Mouse (Mus musculus) heart, embryonic 13.5 days (tissue): ENCODE data around the gene Lrrc49. TPM values are rescaled to one million over a fixed set of nuclear protein-coding genes. Genes with fewer than 3 reads are reported as not detected.

Experiments used
- ATAC-seq: fragments of 200-750 bp; cut with Nextera tagmentation; 2 replicates; pipeline ENCODE4 v1.8.0; 2017; ENCODE audit warnings: moderate TSS enrichment; ENCODE audit not compliant: insufficient number of reproducible peaks, low FRiP score, low TSS enrichment; ENCODE audit errors: extremely low read depth
- H3K27ac ChIP-seq: fragments of 300-500 bp; sonication (generic); replicated peaks from 2 replicates; pipeline ENCODE4 v1.5.1; 2015; ENCODE audit warnings: moderate library complexity, mild to moderate bottlenecking, inconsistent platforms
- H3K27me3 ChIP-seq: fragments of 300-500 bp; sonication (generic); replicated peaks from 2 replicates; pipeline ENCODE4 v1.6.1; 2015; ENCODE audit warnings: mild to moderate bottlenecking, inconsistent platforms
- H3K36me3 ChIP-seq: fragments of 300-500 bp; sonication (generic); 2 replicates; pipeline ENCODE4 v1.6.1; 2015; ENCODE audit warnings: mild to moderate bottlenecking, inconsistent platforms
- H3K4me1 ChIP-seq: fragments of 300-500 bp; sonication (generic); 2 replicates; pipeline ENCODE4 v1.6.1; 2015; ENCODE audit warnings: inconsistent platforms
- H3K4me2 ChIP-seq: fragments of 300-500 bp; sonication (generic); 2 replicates; pipeline ENCODE4 v1.6.1; 2015; ENCODE audit warnings: inconsistent platforms, mild to moderate bottlenecking, moderate library complexity
- H3K4me3 ChIP-seq: fragments of 300-500 bp; sonication (generic); 2 replicates; pipeline ENCODE4 v1.5.1; 2015; ENCODE audit warnings: moderate library complexity, mild to moderate bottlenecking, inconsistent platforms
- H3K9ac ChIP-seq: fragments of 300-500 bp; sonication (generic); 2 replicates; pipeline ENCODE4 v1.6.1; 2015; ENCODE audit warnings: inconsistent platforms, mild to moderate bottlenecking, moderate library complexity
- H3K9me3 ChIP-seq: fragments of 300-500 bp; sonication (generic); 2 replicates; pipeline ENCODE4 v1.6.1; 2016; ENCODE audit warnings: inconsistent platforms
- WGBS: fragments of 180-500 bp; shearing (Covaris S2); methylation state at CpG from one replicate; pipeline ENCODE4 v1.1.7; 2015; ENCODE audit warnings: mixed read lengths; 5-methylcytosine and 5-hydroxymethylcytosine counted together
- polyA plus RNA-seq: library from polyadenylated mRNA; unstranded; fragments of >200 nt; fragmentation: Nextera tagmentation; extraction: Ambion mirVana; gene quantifications from 2 replicates; pipeline ENCODE4 v1.2.1, GENCODE M21; 2015

The Lrrc49 gene
- polyA plus RNA-seq, 1 experiment from 2014 or later, result 8.9 TPM

DNA sequence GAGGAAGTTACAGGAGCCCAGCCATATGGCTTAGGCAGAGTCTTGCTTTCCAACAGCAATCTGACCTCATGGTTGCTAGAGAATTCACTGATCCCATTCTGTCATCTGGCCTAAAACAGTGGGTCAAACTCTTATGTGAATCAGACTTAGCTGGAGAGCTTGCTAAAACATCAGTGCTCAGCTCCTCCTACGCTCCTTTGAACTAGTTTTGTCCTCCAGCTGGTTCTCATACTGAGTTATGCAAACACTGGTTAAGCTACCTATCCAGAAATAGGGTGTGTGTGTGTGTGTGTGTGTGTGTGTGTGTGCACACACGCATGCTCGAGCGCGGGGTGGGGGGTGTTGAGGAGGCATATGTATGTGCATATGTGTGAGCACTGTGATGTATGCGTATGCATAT is 15.4 kb downstream of the Lrrc49 start:
- no peak overlapping the region for H3K4me2 ChIP-seq
- ATAC-seq, result no peak
- H3K9me3 ChIP-seq, result no peaks in the 10 kb centered on the region
- no peak overlapping the region for H3K9ac ChIP-seq
- WGBS, result 92% methylated on average over 6 of the region's 6 CpGs
- no peaks in the 10 kb centered on the region for H3K4me1 ChIP-seq
- no peaks in the 10 kb centered on the region for H3K27me3 ChIP-seq
- no peak overlapping the region for H3K4me3 ChIP-seq
- H3K36me3 ChIP-seq, result peaks cover 27% of the 10 kb centered on the region
- no peak overlapping the region for H3K27ac ChIP-seq

DNA sequence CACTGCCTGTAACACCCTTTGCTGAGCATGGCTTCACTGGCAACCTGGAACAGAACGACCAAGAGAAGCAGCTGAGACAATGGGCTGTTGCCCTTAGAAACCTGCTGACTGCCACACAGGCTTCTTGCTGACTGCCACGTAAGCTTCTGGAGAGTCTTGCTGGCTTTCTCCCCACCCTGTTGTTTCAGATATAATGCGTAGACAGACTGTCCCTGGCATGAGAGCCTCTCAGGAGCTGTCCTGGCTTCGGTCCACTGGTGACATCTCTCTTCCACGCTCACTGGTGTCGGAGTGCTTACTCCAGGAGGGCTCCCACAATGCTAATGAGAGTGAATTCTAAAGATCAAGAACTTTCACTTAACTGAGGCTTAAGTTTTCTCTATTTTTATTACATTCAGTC is 19.1 kb downstream of the Lrrc49 start:
- WGBS, result 73% methylated on average over 6 of the region's 6 CpGs

DNA sequence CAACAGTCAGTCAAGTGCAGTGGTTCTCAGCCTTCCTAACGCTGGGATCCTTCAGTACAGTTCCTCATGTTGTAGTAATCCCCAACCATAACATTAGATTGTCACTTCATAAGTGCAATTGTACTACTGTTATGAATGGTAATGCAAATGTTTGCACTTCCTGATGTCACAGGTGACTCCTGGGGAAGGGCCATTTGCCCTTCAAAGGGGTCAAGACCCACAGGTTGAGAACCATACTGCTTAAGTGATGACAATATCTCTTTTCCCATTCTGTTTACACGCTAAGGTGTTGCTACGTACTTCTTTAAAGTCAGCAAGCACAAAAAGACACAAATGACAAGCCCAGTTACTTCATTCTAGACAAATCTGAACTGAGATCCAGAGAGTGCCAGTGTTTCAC is 22.4 kb downstream of the Lrrc49 start:
- no peaks in the 10 kb centered on the region for H3K9me3 ChIP-seq
- H3K4me3 ChIP-seq, result no peak overlapping the region
- H3K9ac ChIP-seq, result no peak overlapping the region
- WGBS, result 80% methylated on average over 3 of the region's 3 CpGs
- no peak overlapping the region for H3K27ac ChIP-seq
- no peak overlapping the region for H3K4me2 ChIP-seq
- no peaks in the 10 kb centered on the region for H3K27me3 ChIP-seq
- H3K4me1 ChIP-seq, result no peaks in the 10 kb centered on the region
- H3K36me3 ChIP-seq, result peaks cover 25% of the 10 kb centered on the region
- ATAC-seq, result no peak

More for the DNA sequence above, 19.1 kb downstream of the Lrrc49 start:
- Histone ChIP-seq H3K4me2 (no peak overlapping the region), H3K27ac (no peak overlapping the region), H3K36me3 (peaks cover 25% of the 10 kb centered on the region), H3K9ac (no peak overlapping the region), H3K27me3 (no peaks in the 10 kb centered on the region), H3K4me3 (no peak overlapping the region), H3K9me3 (no peaks in the 10 kb centered on the region), H3K4me1 (no peaks in the 10 kb centered on the region)
- ATAC-seq, result no peak

DNA sequence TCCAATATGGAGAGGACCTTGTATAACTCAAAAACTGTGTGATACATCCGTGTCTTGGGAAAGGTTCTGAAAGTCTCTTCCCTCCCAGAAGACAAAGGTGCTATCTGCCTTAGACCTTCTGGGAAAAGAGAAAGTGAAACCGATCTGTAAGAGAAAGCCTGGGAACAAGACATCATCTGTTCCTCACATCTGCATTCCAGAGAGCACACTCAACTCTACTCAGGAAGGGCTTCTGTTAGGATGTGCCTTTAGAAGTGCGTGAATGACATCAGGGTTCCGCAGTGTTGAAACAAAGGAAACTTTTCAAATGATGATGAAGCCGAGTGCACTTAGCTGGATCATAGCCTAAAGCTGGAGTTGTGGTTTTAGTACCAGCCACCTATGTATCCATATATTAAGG is 23.1 kb downstream of the Lrrc49 start:
- Histone ChIP-seq H3K27ac (no peak overlapping the region), H3K9ac (no peak overlapping the region), H3K27me3 (no peaks in the 10 kb centered on the region), H3K4me2 (no peak overlapping the region), H3K36me3 (peaks cover 25% of the 10 kb centered on the region), H3K9me3 (no peaks in the 10 kb centered on the region), H3K4me3 (no peak overlapping the region), H3K4me1 (no peaks in the 10 kb centered on the region)
- no peak for ATAC-seq
- 79% methylated on average over 5 of the region's 5 CpGs for WGBS

DNA sequence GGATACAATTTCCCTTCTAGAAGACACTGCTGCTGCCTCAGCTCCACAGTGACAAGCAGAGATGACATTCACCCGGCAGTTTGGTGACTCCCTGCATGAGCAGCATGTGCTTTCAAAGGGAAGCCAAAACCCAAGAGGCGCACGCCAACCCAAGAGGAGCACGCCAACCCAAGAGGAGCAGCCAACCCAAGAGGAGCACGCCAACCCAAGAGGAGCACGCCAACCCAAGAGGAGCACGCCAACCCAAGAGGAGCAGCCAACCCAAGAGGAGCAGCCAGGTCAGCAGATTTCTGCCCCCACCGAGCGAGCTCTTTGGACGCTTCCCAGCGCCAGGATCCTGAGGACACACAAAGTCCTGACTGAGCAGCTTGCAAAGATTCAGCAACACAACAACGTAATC is 23.6 kb downstream of the Lrrc49 start:
- Histone ChIP-seq H3K4me3 (no peak overlapping the region), H3K27ac (no peak overlapping the region), H3K36me3 (peaks cover 23% of the 10 kb centered on the region), H3K4me1 (no peaks in the 10 kb centered on the region), H3K27me3 (no peaks in the 10 kb centered on the region), H3K9me3 (no peaks in the 10 kb centered on the region), H3K4me2 (no peak overlapping the region), H3K9ac (no peak overlapping the region)
- ATAC-seq, result no peak
- WGBS, result 90% methylated on average over 12 of the region's 12 CpGs

DNA sequence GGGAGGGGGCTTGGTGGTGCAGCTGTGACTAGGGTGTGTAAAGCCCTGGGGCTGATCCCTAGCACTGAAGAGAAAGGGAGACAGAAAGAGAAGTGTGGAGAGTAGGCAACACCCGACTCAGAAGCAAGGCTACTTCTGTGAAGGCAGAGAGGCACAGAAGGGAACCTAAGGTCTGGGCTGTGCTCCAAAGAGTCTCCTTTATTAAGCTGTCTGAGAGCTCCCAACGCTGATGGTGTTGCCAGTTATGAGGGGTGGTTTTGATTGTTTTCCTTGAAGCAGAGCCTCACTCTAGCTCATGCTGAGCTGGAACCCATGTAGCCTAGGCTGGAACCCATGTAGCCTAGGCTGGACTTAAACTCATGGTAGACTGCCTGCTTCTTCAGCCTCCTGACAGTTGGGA is 25.0 kb downstream of the Lrrc49 start:
- 76% methylated on average over 2 of the region's 2 CpGs for WGBS
- Histone ChIP-seq H3K4me2 (no peak overlapping the region), H3K27me3 (no peaks in the 10 kb centered on the region), H3K4me1 (no peaks in the 10 kb centered on the region), H3K9me3 (no peaks in the 10 kb centered on the region), H3K27ac (no peak overlapping the region), H3K9ac (no peak overlapping the region), H3K36me3 (peaks cover 15% of the 10 kb centered on the region), H3K4me3 (no peak overlapping the region)
- ATAC-seq, result no peak

DNA sequence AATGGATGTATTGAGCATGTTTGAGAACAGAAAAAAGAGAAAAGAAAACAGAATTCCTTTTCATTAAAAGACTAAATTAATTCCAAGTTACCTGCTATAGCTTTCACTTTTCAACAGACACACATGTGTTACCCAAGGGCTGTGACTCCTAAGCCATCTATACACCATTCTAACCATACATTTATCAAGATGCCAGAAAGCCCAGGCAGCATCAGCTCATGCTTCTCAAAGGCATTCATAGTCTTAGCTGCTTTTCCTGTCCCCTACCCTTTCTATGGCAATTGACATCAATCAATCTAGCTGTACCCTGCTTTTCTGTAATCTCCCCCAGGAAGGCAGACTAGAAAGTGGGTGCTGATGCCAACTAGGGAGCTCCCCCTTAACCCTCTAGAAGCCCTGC is 34.4 kb downstream of the Lrrc49 start:
- Histone ChIP-seq H3K9me3 (no peaks in the 10 kb centered on the region), H3K36me3 (no peaks in the 10 kb centered on the region), H3K9ac (no peak overlapping the region), H3K4me1 (0 out of 2 replicates have a peak, but pooled peaks cover 5% of the 10 kb centered on the region), H3K27me3 (no peaks in the 10 kb centered on the region), H3K4me2 (no peak overlapping the region), H3K4me3 (no peak overlapping the region), H3K27ac (no peak overlapping the region)
- ATAC-seq, result no peak

DNA sequence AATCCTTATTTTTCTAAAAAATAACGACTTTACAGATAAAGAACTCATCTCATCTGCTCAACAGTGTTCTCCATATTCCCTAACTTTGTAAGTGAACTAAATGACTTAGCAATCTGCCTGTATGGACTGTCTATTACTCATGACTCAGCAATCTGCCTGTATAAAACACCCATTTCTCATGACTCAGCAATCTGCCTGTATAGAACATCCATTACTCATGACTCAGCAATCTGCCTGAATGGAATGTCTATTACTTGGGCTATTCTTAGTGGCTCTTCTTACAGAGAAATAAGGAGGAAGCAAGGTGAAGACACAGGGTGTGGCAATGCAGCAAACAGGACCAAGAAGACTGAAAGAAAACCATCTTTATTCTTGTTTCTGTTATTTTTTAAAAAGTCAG is 34.8 kb downstream of the Lrrc49 start:
- H3K4me2 ChIP-seq, result no peak overlapping the region
- H3K4me3 ChIP-seq, result no peak overlapping the region
- no peaks in the 10 kb centered on the region for H3K36me3 ChIP-seq
- 0 out of 2 replicates have a peak, but pooled peaks cover 5% of the 10 kb centered on the region for H3K4me1 ChIP-seq
- 75% methylated on average over 1 of the region's 1 CpGs for WGBS
- H3K9ac ChIP-seq, result no peak overlapping the region
- no peak for ATAC-seq
- H3K27ac ChIP-seq, result no peak overlapping the region
- no peaks in the 10 kb centered on the region for H3K9me3 ChIP-seq
- H3K27me3 ChIP-seq, result no peaks in the 10 kb centered on the region

DNA sequence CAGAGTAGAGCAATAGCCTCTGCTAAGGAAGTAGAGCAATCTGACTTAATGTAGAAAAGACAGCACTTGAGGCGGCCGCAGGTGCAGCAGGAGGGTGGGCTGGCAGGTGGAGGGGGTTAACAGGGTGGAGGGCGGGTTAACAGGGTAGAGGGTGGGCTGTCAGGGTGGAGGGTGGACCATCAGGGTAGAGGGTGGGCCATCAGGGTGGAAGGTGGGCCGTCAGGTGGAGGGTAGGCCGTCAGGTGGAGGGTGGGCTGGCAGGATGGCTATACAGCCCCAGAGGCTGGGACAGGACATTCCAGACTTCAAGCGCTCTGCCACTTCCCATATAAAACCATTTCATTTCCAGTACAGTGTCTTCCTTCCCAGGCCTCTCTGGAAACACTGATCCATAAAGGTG is 37.7 kb downstream of the Lrrc49 start:
- Histone ChIP-seq H3K9ac (no peak overlapping the region), H3K9me3 (no peaks in the 10 kb centered on the region), H3K27ac (no peak overlapping the region), H3K4me1 (0 out of 2 replicates have a peak, but pooled peaks cover 5% of the 10 kb centered on the region), H3K4me2 (no peak overlapping the region), H3K36me3 (no peaks in the 10 kb centered on the region), H3K4me3 (no peak overlapping the region), H3K27me3 (no peaks in the 10 kb centered on the region)
- WGBS, result 79% methylated on average over 6 of the region's 6 CpGs
- no peak for ATAC-seq

DNA sequence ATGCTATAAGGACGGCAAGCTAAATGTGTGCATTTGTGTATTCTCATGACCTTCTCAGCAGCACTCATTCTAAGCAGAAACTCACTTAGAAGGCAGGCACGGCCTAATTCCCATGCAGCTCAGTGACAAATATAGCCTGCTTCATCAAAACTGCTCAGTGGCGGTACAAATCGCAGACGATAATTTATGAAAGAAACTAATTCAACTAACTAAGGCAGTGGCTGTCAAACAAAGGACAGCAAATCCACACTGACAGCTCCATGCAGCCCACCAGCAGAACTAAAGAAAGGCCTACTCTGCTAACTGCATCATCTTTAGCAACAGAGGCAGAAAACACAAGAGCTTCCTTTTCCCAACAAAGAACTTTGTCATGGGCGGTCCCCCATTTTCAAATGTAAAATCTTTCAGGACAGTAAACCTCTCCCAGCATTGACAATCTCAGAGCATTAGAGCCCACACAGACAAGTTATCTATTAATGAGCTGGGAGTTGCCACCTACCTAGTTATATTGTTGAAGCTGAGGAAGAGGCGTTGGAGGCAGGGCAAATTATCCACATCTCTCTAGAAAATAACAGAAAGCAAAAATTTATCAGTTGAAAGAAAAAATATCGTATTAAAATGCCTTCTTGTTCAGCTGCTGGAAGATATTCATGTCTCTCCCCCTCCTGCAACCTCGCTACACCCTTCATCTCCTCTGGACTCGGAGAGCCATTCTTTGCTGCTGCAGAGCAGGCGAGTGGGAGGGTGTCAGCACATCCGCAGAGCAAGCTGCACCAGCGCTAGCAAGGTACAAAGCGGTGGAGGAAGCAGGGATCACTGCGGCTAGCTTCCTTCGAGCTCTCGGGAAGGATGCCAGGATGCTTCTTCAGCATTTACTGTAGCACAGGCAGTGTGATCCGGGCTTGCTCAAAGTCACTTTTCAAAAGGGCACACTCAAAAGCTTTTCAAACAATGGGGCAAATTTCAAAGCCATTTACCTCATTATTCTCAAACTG is 38.7 kb downstream of the Lrrc49 start:
- Histone ChIP-seq H3K9me3 (no peaks in the 10 kb centered on the region), H3K9ac (no peak overlapping the region), H3K27ac (no peak overlapping the region), H3K4me3 (no peak overlapping the region), H3K4me1 (0 out of 2 replicates have a peak, but pooled peaks cover 5% of the 10 kb centered on the region), H3K36me3 (no peaks in the 10 kb centered on the region), H3K4me2 (no peak overlapping the region; the same call in 1 of the 2 replicates), H3K27me3 (no peaks in the 10 kb centered on the region)
- no peak for ATAC-seq
- 52% methylated on average over 18 of the region's 18 CpGs for WGBS

DNA sequence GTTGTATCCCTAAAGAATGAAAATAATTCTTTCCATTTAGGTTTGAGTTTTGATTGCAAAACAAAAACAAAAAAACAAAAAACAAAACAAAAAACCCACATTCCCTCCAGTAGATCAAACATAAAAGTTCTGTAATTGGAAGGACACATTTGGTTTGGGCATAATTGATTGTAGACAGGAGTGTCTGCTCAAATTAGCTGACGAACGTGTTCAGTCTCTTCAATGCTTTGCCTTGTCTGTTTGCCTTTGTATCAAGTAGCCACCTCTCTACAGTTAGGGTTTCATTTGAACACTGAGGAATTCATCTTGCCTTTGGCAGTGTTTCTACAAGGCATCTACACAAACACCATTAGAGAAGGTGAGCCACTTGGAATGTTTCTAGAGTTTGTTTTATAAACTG is 54.4 kb downstream of the Lrrc49 start:
- Histone ChIP-seq H3K27me3 (no peaks in the 10 kb centered on the region), H3K4me3 (no peak overlapping the region), H3K36me3 (no peaks in the 10 kb centered on the region), H3K9ac (no peak overlapping the region), H3K9me3 (no peaks in the 10 kb centered on the region), H3K27ac (no peak overlapping the region), H3K4me2 (no peak overlapping the region), H3K4me1 (peaks cover 4% of the 10 kb centered on the region)
- WGBS, result 79% methylated on average over 2 of the region's 2 CpGs
- no peak for ATAC-seq

DNA sequence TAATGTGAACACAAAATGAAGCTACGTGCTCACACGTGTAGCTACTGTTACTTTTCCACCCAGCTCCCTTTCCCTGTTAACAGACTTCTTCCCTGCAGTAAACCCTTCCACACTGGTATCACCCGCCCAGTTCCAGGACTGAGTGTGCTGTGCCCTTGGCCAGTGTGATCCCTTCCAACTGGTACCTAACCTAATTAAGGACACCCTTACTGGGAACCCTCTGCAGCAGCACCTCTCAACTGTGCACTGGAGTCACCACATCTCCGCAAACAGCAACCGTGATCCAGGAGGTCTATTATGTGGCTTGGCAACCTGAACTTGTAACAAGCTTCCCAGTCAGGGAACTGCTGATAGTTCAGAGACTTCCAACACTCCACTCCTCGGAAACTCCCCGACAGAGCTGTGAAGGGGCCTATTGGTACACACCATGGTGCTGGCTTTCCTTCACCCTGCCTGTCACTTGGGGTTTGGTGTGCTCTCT is 61.6 kb downstream of the Lrrc49 start:
- Histone ChIP-seq H3K4me3 (no peak overlapping the region), H3K27ac (peak overlapping the region; percentile 40), H3K36me3 (no peaks in the 10 kb centered on the region), H3K9ac (no peak overlapping the region), H3K4me1 (peaks cover 28% of the 10 kb centered on the region), H3K9me3 (no peaks in the 10 kb centered on the region), H3K27me3 (no peaks in the 10 kb centered on the region), H3K4me2 (no peak overlapping the region)
- ATAC-seq, result peak; percentile 42; the same call in 1 of the 2 replicates
- 53% methylated on average over 7 of the region's 7 CpGs for WGBS
